Mouse (Mus musculus): ENCODE measurements around the gene Aasdh. TPM values are rescaled to one million over a fixed set of nuclear protein-coding genes. Genes with fewer than 3 reads are reported as not detected.

Gene Aasdh
- polyA plus RNA-seq, 1 experiment from 2014 or later, result 28.1 TPM

DNA sequence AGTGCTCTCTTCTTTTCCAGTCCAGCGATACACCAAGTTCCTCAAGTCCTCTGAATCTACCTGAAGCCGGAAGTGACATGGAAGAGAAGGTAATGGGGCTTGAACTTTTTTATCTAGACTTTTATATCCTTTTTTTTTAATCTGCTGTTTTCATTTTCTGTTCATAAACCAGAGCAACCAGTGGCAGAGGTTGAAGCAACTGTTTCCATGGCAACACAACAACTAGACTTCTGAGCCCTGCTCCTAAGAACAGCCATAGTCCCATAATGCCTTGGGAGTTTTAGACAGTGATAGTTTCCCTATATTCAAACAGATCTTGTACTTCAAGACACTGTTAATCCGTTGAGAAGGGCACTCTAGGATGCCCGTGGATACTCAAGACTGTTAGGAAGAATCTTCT lies 54.0 kb downstream of the Aasdh start:
- H3K9me3 ChIP-seq (ENCODE audit: control insufficient read depth, low read length), result no peaks in the 10 kb centered on the region
- 75% methylated on average over 4 of the region's 4 CpGs for WGBS
- no peak overlapping the region for H3K4me3 ChIP-seq (replicated peaks; ENCODE audit: low read length)
- no peak overlapping the region for H3K4me2 ChIP-seq (ENCODE audit: low read length)
- no peak overlapping the region for H3K9ac ChIP-seq (replicated peaks; ENCODE audit: low read depth, low read length)
- no peaks in the 10 kb centered on the region for H3K27me3 ChIP-seq (replicated peaks; ENCODE audit: control insufficient read depth, insufficient read depth, low read length)
- peaks cover 15% of the 10 kb centered on the region for H3K4me1 ChIP-seq (replicated peaks; ENCODE audit: control insufficient read depth, insufficient read depth, low read length)
- H3K27ac ChIP-seq (ENCODE audit: low read length), result no peak overlapping the region
- ATAC-seq, result no peak
- peaks cover 2% of the 10 kb centered on the region; the same call in 1 of the 2 replicates for H3K36me3 ChIP-seq (ENCODE audit: control insufficient read depth, insufficient read depth)

DNA sequence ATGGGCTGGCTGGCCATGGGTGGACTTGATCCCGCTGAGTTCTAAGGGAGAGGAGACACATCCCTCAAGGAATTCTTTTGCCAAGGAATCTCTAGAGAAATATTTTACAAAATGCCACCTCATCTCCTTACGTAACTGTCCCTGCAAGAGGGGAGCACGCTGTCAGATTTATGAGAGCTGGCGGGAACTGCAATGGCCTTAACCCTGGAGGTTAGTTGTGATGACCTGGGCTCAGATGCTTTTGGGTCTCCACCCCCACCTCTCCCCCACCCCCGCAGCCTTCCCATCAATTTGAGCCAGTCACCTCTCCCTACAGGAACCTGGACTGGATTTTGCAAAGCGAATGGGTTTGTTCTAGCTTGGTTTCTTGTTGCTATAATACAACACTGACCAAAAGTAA lies 58.2 kb downstream of the Aasdh start:
- H3K4me2 ChIP-seq (ENCODE audit: low read length), result no peak overlapping the region
- no peaks in the 10 kb centered on the region for H3K27me3 ChIP-seq (replicated peaks; ENCODE audit: control insufficient read depth, insufficient read depth, low read length)
- no peak for ATAC-seq
- 93% methylated on average over 6 of the region's 6 CpGs for WGBS
- H3K27ac ChIP-seq (ENCODE audit: low read length), result no peak overlapping the region
- no peak overlapping the region for H3K9ac ChIP-seq (replicated peaks; ENCODE audit: low read depth, low read length)
- H3K36me3 ChIP-seq (ENCODE audit: control insufficient read depth, insufficient read depth), result no peaks in the 10 kb centered on the region
- no peak overlapping the region for H3K4me3 ChIP-seq (replicated peaks; ENCODE audit: low read length)
- H3K4me1 ChIP-seq (replicated peaks; ENCODE audit: control insufficient read depth, insufficient read depth, low read length), result peaks cover 29% of the 10 kb centered on the region
- no peaks in the 10 kb centered on the region for H3K9me3 ChIP-seq (ENCODE audit: control insufficient read depth, low read length)

DNA sequence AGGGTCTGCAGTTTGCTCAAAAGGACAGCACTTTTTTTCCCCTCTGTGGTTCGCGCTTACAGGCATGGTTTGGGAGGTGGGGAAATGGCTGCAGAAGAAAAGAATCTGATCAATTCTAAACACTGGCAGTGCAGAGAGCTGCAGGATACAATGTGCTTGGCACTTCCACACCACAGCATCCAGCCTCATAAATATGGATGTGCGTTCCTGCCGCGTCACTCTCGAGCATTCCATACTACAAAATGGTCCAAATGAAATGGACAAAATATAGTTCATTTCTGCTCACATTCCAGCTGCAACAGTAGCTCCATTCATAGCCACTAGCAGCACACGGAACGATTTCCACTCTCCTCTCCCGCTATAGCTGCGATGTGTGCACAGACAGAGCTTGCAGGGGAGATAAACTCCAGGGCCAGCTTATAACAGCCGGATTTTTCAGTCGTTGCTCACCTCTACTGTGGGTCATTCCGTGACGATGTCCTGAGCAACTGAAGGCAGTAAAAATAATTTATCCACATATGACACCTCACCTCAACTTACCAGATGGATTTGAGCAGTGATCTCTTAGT lies 60.6 kb downstream of the Aasdh start:
- WGBS, result 46% methylated on average over 14 of the region's 14 CpGs
- ATAC-seq, result peak; percentile 64
- Histone ChIP-seq H3K4me1 (replicated peaks; ENCODE audit: control insufficient read depth, insufficient read depth, low read length) (peaks cover 22% of the 10 kb centered on the region), H3K36me3 (ENCODE audit: control insufficient read depth, insufficient read depth) (no peaks in the 10 kb centered on the region), H3K27ac (ENCODE audit: low read length) (peak overlapping the region; percentile 73), H3K27me3 (replicated peaks; ENCODE audit: control insufficient read depth, insufficient read depth, low read length) (no peaks in the 10 kb centered on the region), H3K4me2 (ENCODE audit: low read length) (peak overlapping the region; percentile 12; the same call in 1 of the 2 replicates), H3K4me3 (replicated peaks; ENCODE audit: low read length) (no peak overlapping the region), H3K9me3 (ENCODE audit: control insufficient read depth, low read length) (no peaks in the 10 kb centered on the region), H3K9ac (replicated peaks; ENCODE audit: low read depth, low read length) (no peak overlapping the region; the same call in 1 of the 2 replicates)

DNA sequence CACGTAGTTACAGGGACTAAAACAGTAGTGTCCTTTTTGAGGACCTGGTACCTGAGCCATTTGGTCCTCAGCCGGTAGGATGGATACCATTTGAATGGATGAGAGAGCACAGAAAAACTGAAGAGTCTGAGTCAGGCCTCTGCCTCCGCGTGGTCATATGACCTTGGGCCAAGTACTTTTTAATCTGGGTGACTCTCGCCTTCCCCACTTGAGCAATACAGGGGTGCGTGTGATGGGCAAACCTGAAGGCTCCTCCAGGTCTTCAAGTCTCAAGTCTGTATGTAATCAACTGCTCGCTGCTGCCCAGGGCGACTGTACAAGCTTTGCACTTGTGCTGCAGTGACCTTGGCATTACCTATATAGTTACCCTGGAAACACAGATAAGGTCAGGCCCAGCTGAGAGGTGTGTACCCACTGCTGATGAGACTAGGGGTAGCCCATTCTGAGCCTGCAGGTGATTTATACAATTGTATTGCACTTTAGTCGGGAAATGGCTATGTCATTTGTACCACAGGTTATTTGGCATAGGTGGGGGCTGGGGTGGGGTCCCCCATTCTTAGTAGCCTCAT lies 61.4 kb downstream of the Aasdh start:
- Histone ChIP-seq H3K27me3 (replicated peaks; ENCODE audit: control insufficient read depth, insufficient read depth, low read length) (no peaks in the 10 kb centered on the region), H3K4me2 (ENCODE audit: low read length) (no peak overlapping the region), H3K27ac (ENCODE audit: low read length) (0 out of 2 replicates have a peak overlapping the region, but pooled peaks have one; percentile 19), H3K4me1 (replicated peaks; ENCODE audit: control insufficient read depth, insufficient read depth, low read length) (peaks cover 22% of the 10 kb centered on the region), H3K9me3 (ENCODE audit: control insufficient read depth, low read length) (no peaks in the 10 kb centered on the region), H3K9ac (replicated peaks; ENCODE audit: low read depth, low read length) (no peak overlapping the region), H3K36me3 (ENCODE audit: control insufficient read depth, insufficient read depth) (no peaks in the 10 kb centered on the region), H3K4me3 (replicated peaks; ENCODE audit: low read length) (no peak overlapping the region)
- 80% methylated on average over 9 of the region's 9 CpGs for WGBS
- ATAC-seq, result 0 out of 2 replicates have a peak, but pooled peaks have one; percentile 18

DNA sequence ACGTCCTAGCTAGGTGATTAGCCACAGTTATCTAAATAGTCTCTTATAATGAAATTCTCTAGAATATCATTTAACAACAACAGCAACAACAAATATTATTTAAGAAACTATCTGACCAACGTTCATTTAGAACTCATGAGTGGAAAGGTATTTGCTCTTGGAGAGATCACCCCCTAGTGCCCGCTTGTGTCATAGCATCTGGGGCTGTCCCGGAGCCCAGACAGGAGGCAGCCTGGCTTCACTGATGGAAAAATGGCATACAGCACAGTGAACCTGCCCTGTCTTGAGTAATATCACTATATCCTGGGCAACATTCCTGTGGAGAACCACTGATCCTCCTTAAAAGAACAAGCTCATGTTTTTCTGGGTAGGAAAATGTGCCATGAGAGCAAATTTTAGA lies 61.9 kb downstream of the Aasdh start:
- Histone ChIP-seq H3K9me3 (ENCODE audit: control insufficient read depth, low read length) (no peaks in the 10 kb centered on the region), H3K27me3 (replicated peaks; ENCODE audit: control insufficient read depth, insufficient read depth, low read length) (no peaks in the 10 kb centered on the region), H3K36me3 (ENCODE audit: control insufficient read depth, insufficient read depth) (no peaks in the 10 kb centered on the region), H3K4me2 (ENCODE audit: low read length) (no peak overlapping the region), H3K4me3 (replicated peaks; ENCODE audit: low read length) (no peak overlapping the region), H3K27ac (ENCODE audit: low read length) (no peak overlapping the region), H3K4me1 (replicated peaks; ENCODE audit: control insufficient read depth, insufficient read depth, low read length) (peaks cover 22% of the 10 kb centered on the region), H3K9ac (replicated peaks; ENCODE audit: low read depth, low read length) (no peak overlapping the region)
- 8% methylated on average over 4 of the region's 4 CpGs for WGBS
- ATAC-seq, result peak; percentile 51; the same call in 1 of the 2 replicates

DNA sequence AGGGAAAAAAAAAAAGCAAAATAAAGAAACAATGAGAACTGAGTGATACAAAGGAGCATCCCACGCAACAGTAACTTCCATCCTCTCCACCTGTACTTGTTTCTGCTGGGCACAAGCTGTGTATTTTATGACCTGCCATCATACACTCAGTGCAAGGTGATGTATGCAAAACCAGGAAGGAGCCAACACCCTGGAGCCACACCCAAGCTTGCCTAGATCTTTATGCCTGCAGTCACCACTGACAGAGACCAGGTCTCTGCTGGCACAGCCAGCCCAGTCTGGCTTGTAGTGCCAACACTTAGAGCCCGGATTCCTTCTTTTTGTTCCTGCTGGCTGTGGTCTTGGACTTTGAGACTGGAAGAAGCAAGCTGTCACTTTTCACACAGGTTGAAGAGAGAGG lies 63.5 kb downstream of the Aasdh start:
- Histone ChIP-seq H3K4me2 (ENCODE audit: low read length) (no peak overlapping the region), H3K4me1 (replicated peaks; ENCODE audit: control insufficient read depth, insufficient read depth, low read length) (peaks cover 22% of the 10 kb centered on the region), H3K9me3 (ENCODE audit: control insufficient read depth, low read length) (no peaks in the 10 kb centered on the region), H3K36me3 (ENCODE audit: control insufficient read depth, insufficient read depth) (no peaks in the 10 kb centered on the region), H3K27ac (ENCODE audit: low read length) (no peak overlapping the region), H3K4me3 (replicated peaks; ENCODE audit: low read length) (no peak overlapping the region), H3K9ac (replicated peaks; ENCODE audit: low read depth, low read length) (no peak overlapping the region), H3K27me3 (replicated peaks; ENCODE audit: control insufficient read depth, insufficient read depth, low read length) (no peaks in the 10 kb centered on the region)
- ATAC-seq, result no peak
- 82% methylated on average over 2 of the region's 2 CpGs for WGBS

DNA sequence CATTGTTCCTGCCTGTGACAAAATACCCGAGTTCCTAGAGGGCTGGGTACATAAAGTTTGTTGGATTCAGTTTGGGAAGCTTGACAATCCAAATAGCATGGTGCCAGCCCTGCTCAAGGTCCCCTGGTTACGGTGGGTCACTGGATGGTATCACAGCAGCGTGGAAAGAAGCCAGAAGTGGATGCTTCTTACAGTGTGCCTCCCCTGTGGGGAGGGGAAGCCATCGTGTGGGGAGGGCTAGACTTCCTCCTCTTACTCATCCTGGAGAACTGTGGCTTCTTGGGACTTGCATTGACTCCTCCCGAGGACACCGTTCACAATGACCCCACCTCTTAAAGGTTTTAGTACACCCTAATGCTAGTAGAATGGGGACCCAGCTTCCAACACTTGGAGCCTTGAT lies 65.5 kb downstream of the Aasdh start:
- no peak overlapping the region for H3K4me2 ChIP-seq (ENCODE audit: low read length)
- ATAC-seq, result no peak

DNA sequence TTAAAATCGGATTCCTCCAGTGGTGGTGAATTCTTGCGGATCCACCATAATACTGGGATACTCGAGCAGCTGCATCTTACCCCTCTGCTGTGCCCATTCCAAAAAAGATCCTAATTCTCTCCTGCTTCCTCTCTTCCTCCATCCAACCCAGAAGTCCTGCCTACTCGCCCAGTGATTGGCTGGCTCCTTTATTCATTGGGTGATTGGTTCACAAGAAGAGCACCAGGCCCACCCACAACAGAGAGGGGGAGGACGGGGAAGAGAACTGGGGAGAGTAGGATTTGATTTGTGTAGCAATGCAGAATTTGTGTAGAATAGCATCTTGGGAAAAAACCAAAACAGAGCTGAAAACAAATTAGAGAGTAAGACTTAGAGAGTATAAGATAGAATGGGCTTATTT lies 68.3 kb downstream of the Aasdh start:
- WGBS, result 56% methylated on average over 5 of the region's 5 CpGs
- Histone ChIP-seq H3K9ac (replicated peaks; ENCODE audit: low read depth, low read length) (no peak overlapping the region), H3K4me1 (replicated peaks; ENCODE audit: control insufficient read depth, insufficient read depth, low read length) (no peaks in the 10 kb centered on the region), H3K36me3 (ENCODE audit: control insufficient read depth, insufficient read depth) (no peaks in the 10 kb centered on the region), H3K27me3 (replicated peaks; ENCODE audit: control insufficient read depth, insufficient read depth, low read length) (no peaks in the 10 kb centered on the region), H3K27ac (ENCODE audit: low read length) (no peak overlapping the region; the same call in 1 of the 2 replicates), H3K4me3 (replicated peaks; ENCODE audit: low read length) (no peak overlapping the region), H3K9me3 (ENCODE audit: control insufficient read depth, low read length) (no peaks in the 10 kb centered on the region), H3K4me2 (ENCODE audit: low read length) (no peak overlapping the region)
- peak; percentile 58 for ATAC-seq

More for the DNA sequence above, 65.5 kb downstream of the Aasdh start:
- Histone ChIP-seq H3K9me3 (ENCODE audit: control insufficient read depth, low read length) (no peaks in the 10 kb centered on the region), H3K27ac (ENCODE audit: low read length) (no peak overlapping the region), H3K9ac (replicated peaks; ENCODE audit: low read depth, low read length) (no peak overlapping the region), H3K36me3 (ENCODE audit: control insufficient read depth, insufficient read depth) (no peaks in the 10 kb centered on the region), H3K27me3 (replicated peaks; ENCODE audit: control insufficient read depth, insufficient read depth, low read length) (no peaks in the 10 kb centered on the region), H3K4me1 (replicated peaks; ENCODE audit: control insufficient read depth, insufficient read depth, low read length) (peaks cover 14% of the 10 kb centered on the region), H3K4me3 (replicated peaks; ENCODE audit: low read length) (no peak overlapping the region)
- 86% methylated on average over 6 of the region's 6 CpGs for WGBS

DNA sequence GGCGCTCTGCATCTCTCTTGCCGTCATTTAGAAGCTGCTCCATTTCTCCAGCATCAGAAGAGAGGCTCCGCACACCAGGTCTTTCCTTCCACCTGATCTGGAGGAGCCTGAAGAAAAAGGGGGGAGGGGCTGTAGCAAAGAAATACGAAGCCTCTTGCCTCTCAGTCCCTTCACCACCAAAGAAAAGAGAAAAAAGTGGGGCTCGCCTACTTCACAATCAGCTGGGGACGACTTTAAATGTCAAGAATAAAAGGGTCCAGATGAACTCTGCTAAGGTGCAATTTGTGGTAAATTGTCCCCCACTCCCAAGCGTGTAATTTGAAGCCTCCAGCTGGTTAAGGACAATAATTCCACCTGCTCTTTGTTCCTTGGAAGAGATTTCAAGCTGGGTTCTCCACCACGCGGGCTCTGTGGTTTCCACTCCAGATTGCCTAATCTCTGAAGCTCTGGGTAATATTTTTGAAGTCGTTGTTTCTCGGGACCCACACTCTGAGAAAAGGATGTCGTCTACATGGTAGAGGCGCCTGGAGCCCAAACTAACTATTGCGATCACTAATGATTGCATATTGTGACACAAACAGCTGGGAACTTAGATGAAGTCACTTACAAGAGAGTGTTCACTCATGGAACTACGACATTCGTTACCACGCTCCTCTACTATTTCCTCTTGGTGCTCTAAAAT lies 72.6 kb downstream of the Aasdh start:
- Histone ChIP-seq H3K4me1 (replicated peaks; ENCODE audit: control insufficient read depth, insufficient read depth, low read length) (peaks cover 23% of the 10 kb centered on the region), H3K9ac (replicated peaks; ENCODE audit: low read depth, low read length) (no peak overlapping the region), H3K36me3 (ENCODE audit: control insufficient read depth, insufficient read depth) (no peaks in the 10 kb centered on the region), H3K27ac (ENCODE audit: low read length) (no peak overlapping the region), H3K4me2 (ENCODE audit: low read length) (no peak overlapping the region), H3K27me3 (replicated peaks; ENCODE audit: control insufficient read depth, insufficient read depth, low read length) (no peaks in the 10 kb centered on the region), H3K4me3 (replicated peaks; ENCODE audit: low read length) (no peak overlapping the region), H3K9me3 (ENCODE audit: control insufficient read depth, low read length) (no peaks in the 10 kb centered on the region)
- no peak for ATAC-seq
- WGBS, result 49% methylated on average over 17 of the region's 17 CpGs
